Mouse (Mus musculus) ZHBTc4 (cell line): ENCODE data around the gene Kri1.
"Not testable (repeated sequence)": the region's sequence is repeated elsewhere in the genome, so short reads cannot be mapped to it uniquely, and the experiment has no call there.

Experiments
- DNase-seq: peaks from one replicate; pipeline ENCODE4 v3.0.0-alpha.2; 2011; ENCODE audit warnings: low read depth, low spot score

The Kri1 gene

DNA sequence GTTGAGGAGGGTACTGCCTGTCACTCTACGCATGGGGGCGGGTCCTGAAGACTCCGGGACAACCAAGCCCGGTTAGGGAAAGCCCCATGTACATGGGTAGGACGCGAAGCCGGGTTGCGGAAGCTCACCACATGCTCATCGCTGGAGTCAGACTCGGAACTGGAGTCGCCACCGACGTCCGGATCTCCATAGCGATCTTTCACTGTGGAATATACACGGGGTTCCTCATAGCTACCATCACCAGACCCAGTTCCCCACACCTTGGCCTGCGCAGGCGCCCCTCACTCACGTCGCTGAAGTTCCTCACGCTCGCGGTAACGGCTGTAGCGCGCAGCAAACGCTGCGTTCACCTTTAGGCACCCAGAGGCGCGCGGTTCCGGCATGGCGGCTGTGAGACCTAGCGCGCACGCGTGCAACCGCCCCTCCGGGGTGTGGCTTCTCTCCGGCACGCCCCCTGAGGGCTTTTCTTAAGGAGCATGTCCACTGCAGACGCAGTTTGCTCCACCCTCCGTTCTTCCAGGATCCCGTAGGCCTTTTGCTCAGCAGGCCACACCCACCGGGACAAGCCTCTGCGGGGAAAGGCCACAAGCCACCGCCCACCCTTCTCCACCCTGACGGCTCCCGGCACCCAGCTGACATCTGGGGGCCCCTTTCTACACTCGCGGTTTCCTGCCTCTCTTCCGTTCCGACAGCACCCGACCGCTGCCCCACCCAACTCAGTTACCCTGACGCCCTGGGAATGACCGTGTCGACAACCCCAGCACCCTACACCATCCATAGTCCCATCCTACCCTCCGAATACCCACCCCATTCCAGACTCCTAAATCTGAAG is at the start of gene Kri1:
TSS of gene Kri1 (minus strand) at position 399 of the 832 bp plus-strand sequence.
- DNase-seq: peak; percentile 99

DNA sequence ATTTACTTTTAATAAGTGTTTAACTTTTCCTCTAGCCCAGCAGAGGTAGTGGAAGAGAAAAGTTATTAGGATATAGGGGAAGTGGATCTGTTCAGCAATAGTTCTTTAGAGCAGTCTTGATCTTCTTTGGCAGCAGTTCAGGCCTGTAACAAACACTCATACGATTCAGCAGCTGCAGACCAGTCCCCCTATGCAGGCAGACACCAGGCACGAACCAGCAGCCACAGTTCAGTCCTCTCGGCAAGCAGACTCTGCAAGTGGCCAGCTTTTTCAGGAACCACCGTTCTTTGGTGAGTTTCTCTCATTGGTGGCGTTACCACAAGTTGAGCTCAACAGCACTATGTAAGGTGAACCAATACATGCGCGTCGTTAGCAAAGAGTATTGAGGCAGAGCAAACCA is 48.7 kb upstream of the Kri1 start:
- no peak for DNase-seq

DNA sequence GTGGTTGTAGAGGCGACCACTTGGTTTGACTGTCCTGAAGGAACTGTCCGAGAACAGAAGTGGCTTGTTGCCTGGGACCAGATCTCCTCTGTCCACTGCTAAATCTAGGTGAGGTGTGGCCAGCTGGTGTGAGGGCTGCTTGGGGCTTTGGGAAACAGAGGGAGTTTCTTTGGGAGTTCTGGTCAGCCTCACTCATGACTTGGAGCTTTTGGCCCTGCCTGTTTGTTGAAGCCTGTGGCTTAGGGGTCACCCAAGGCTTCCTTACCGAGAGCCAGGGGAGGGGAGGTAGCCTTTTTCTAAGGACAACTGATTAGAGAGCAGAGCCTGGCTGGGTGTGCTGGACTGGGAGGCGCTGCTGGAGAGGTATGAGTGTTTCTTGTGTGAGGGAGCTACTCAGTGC is 47.6 kb upstream of the Kri1 start:
- no peak for DNase-seq

DNA sequence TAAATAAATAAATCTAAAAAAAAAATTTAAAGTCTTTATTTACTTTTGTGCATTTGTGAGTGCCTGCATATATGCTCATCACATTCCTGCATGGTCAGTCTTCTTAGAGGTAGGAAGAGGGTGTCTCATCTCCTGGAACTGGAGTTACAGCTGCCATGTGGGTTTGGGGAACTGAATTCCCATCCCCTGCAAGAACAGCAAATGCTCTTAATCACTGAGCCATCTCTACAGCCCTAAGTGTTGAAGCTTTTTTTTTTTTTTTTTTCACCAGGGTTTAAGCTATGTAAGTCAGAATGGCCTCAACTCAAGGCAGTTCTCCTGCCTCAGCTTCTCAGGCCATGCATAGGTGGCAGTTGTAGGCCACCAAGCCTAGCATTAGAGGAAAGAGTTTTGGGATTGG is 47.0 kb upstream of the Kri1 start:
- DNase-seq: no peak

DNA sequence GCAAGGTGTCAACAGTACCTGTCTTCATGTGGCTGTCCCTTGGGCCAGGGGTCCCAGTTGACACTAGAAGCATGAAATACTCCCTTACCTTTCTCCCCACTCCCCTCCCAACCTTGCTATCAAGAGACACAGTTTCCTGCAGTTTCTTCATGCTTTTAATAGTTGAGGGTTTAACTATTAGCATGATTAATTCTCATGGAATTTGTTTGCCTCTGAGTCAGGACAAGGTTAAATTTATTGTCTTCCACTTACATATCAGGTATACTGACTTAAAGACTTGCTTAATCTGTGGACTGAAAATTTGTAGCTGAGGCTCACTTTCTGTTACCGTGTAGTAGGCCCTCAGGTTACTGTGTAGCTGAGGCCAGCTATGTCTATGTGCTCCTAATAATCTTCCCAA is 45.8 kb upstream of the Kri1 start:
- DNase-seq: no peak

DNA sequence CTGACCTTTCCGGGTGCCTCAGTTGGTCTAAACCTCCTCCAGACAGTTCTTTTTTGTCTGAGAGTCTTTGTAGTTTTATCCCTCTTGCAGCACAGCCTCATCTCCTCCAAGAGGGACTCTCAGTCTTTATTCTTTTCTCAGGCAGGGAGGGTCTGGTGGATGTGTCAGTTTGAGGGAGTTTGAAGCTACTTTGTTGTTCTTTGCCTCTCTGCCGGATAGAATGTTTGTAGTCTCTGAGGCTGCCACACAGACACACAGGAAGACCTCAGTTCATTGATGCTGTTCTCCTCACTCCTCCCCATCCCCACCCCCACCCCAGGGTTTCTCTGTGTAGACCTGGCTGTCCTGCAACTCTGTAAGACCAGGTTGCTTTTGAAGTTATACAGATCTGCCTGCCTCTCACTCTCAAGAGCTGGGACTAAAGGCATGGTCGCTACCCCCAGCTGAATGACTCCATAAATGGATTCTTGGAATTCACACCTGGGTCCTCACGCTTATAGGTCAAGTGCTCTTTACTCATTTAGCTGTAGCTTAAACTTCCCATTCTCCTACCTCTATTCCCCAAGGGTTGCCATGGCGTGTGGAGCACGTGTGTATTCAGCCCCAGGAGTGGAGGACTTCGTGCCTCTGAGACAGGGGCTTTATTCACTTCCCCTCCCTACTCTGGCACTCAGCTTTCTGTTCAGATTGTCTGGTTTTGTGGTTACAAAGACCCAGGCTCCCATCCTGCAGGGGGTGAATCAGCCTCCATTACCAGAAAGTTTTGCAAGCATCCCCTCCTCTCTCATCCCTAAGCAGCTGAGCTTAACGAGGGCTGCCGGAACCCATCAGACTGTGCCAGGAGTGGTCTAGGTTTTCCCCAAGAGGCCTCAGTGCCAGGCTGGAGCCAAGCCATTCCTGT is 44.6 kb upstream of the Kri1 start:
- no peak for DNase-seq

DNA sequence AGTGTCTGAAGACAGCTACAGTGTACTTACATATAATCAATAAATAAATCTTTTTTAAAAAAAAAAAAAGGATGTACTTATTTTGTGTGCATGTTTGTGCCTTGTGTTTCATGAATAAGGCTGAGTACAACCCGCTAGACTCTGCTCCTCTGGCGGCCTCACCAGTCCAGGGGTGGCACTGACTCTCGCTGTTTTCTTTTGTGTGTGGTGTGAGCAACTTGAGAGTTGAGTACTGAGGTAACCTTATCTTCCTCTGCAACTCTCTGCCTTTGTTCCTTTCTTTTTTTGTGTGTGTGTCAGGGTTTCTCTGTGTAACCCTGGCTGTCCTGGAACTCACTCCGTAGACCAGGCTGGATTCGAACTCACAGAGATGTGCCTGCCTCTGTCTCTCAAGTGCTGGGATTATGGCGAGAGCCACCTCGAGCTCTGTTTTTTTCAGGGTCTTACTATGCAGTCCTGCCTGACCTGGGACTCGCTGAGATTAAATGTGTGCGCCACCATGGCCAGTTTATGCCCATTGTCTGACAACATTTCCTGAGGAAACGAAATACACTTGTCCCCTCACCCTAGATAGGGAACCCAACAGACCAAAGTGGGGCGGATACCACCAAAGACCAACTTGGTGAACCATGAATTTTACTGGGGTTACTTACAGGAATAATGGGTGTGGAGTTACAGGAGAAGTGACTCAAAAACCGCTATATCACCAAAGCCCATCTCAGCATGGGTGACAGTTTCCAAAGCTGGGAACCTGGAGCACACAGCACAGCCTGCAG is 43.8 kb upstream of the Kri1 start:
- no peak for DNase-seq

DNA sequence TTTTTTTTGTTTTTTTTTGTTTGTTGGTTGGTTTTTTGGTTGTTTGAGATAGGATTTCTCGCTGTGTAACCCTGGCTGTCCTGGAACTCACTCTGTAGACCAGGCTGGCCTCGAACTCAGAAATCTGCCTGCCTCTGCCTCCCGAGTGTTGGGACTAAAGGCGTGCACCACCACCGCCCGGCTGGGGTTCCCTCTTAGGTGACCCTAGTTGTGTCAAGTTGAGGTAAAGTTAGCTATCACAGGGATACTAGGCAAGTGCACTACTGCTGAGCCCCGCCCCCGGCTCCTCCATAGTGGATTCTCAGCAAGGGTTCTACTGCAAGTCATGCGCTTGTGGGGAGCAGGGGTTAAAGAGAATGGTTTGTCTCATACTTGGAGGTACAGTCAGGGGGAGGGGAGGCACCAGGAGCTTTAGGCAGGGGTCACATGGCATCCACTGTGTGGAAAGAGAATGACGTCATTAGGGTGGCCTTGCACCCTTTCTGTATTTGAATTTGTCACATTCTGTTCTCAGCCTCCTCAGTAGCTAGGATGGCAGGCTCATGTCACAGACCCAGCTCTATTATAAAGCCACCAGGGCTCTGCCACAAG is 42.0 kb upstream of the Kri1 start:
- no peak for DNase-seq

DNA sequence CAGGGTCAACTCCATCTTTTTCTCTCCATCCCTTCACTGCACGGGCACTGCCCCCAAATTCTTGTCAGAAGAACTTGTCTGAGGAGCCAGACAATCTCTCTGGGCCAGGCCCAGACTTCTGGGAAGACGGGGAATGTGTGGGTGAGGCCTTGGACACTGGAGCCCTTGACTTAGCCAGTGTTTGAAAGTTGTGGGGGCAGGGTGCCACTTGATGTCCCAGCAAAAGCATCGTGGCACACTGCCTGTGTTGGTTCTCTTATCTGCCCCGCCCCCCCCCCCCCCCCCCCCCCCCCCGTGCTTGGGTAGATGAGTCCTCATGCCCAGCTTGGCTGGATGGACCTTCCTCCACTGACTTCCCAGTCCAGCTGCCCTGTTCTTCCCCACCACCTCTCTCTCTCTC is 41.3 kb upstream of the Kri1 start:
- no peak for DNase-seq

DNA sequence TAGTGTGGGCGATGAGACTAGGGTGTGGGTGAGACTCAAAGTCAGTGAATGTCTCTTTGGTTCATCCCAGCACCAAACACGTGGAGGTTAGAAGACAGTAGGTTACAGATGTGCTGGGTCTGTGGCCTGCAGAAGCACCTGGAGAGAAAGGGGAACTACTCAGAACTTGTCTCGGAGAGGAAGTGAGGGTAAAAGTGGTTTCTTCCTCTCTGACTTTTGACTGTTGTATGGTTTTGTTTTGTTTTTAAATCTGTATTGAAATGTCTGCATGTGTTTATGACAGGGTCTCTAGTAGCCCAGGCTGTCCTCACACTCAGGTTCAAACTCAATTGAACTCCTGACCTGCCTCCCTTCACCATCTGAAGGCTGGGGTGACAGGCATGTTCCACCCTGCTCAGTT is 40.3 kb upstream of the Kri1 start:
- no peak for DNase-seq

DNA sequence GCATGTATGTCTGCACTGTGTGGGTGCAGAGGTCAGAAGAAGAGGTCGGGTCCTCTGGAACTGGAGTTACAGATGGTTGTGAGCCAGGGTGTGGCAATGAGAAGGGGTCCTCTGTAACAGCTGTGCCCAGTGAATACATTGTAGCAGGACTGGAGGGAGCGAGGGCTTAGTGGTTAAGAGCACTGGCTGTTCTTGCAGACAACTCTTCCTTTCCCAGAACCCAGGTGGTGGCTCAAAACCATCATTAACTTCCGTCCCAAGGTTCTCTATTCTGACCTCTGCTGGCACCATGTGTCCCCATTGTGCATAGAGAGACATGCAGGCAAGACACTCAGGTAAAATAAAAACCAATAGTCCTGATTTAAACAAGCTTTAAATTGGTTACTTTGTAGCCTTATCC is 39.8 kb upstream of the Kri1 start:
- no peak for DNase-seq

DNA sequence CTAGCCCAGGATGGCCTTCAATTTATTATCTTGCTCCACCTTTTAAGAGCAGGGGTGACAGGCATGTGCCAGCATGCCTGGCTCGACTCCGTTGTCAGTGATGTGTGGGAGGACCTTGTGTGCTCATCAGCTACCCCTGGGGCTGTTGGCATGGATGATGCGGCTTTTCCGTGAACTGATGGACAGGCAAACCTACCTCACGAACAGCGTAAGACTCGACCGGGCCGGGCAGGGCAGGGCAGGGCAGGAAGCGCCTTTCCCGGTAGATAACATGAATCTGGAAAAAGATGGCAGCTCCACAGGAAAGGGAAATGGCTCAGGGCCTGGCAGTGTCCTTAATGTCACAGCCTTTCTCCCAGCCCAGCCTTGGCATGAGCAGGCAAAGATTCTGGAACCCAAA is 36.5 kb upstream of the Kri1 start:
- no peak for DNase-seq

DNA sequence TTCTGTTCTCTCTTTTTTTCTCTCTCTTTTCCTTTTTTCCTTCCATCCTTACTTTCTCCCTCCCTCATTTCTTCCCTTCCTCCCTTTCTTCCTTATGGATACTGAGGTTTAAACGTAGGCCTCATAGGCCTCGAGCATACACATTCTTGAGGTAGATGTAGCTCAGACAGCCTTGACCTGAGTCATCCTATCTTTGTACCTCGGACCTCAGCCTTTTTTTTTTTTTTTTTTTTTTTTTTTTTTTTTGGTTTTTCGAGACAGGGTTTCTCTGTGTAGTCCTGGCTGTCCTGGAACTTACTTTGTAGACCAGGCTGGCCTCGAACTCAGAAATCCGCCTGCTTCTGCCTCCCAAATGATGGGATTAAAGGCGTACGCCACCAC is 35.1 kb upstream of the Kri1 start:
- not testable (repeated sequence) for DNase-seq

DNA sequence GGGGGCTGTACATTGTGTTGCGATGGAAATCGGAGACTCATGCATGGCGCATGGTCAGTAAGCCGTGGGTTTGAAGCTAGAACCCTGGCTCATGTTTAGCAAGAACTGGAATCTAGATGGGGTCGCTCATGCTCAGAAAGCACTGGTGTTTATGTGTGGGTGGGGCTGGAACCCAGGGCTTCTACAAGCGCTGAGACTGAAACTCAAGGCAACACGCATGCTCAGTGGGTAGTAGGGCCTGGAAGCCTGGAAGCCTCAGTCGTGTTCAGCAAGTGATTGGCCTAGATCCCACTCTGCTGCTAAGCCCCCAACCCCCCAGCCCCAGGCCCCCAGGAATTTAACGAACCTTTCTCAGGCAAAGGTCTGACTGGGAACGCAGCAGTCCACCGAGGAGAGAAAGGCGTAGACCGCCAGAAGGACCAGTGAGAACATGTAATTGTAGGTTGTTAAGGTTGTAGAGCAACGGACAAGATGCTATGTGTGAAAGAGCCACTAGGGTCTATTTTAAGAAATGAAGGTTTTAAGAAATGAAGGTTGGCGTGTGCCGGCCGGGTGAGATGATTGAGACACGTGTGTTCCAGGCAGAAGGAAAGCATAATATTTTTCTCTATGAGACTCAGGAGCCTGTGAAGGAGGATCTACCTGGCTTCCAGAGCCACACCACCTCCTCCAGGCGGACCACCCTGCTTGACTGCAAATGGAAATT is 34.6 kb upstream of the Kri1 start:
- peak; percentile 53 for DNase-seq

DNA sequence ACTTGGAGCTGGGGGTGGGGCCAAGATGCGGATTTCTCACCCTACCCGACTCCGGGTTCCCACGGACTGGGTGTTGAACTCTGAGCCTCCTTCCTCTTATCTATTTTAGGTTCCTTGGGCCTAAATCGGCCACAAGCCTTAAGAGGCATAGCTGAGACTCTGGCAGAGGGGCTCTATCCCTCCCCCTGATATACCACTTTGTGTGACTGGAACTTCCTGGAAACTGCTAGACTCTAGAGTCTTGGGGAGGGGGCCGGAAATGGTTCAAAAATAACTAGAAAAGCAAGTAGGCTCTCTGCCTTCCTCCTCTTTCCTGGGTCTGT is 33.7 kb upstream of the Kri1 start:
- peak; percentile 56 for DNase-seq

DNA sequence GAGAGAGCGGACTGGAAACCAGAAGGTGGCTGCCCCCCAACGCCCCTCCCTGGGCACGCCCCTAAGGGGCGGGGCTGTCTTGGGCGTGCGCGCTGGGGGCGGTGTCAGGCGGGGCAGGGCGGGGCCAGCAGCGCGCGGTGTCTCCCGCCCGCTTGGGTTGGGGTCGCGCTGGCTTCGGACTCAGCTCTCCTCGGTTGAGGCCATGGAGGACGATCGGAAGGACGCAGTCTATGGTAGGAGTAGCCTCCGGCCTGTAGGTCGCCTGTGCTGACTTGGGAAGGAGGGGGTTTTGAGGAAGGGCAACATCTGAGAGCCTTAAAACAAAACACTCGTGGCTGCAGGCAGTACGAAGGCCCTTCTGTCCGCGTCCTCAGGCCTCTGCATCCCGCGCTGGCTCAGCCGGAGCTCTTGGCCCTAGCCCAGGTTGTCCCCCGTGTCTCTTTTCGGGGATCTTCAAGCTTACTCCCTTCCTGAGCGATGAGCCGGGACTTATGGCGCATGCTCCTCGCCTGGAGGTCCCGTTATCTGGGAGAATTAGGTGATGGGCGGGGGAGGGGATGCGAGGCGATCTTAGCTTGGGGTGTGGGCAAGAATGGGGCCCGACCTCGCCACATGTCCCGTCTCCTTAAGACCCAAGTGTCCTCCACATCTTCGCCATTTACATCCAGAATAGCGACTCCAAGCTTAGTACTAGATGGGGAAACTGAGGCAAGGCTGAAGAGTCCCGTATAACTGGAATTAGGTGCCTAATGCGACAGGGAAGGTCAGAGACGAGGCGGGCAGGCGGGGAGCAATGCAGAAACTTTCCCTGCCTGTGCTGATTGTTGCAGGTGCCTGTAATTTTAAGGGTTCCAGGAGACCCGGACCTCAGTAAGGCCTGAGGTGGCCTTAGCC is 33.1 kb upstream of the Kri1 start, which contains the start of gene Slc44a2:
TSS of gene Slc44a2 (plus strand) at position 80 of the 894 bp plus-strand sequence.
- DNase-seq: peak; percentile 91

DNA sequence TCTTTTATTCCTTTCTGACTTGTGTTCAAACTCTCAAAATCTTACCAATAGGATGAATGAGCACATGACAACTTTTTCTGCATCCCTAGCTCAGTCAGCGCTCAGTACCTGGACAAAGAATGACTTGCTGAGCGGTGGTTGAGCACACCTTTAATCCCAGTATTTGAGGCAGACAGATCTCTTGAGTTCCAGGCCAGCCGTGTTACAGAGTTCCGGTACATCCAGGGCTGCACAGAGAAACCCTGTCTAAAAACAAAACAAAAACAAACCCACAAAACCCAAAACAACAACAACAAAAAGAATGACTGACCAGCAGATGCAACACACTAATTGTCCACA is 32.5 kb upstream of the Kri1 start:
- no peak for DNase-seq

DNA sequence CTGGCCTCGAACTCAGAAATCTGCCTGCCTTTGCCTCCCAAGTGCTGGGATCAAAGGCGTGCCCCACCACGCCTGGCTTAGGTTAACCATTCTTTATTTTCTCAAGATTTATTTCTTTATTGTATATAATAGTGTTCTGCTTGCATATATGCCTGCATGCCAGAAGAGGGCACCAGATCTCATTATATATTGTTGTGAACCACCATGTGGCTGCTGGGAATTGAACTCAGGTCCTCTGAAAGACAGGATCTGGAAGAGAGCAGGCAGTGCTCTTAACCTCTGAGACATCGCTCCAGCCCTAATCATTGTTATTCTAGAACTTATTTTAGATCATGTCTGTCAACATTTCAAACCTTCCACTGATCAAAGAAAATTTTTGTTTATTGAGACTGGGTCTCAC is 31.7 kb upstream of the Kri1 start:
- no peak for DNase-seq

DNA sequence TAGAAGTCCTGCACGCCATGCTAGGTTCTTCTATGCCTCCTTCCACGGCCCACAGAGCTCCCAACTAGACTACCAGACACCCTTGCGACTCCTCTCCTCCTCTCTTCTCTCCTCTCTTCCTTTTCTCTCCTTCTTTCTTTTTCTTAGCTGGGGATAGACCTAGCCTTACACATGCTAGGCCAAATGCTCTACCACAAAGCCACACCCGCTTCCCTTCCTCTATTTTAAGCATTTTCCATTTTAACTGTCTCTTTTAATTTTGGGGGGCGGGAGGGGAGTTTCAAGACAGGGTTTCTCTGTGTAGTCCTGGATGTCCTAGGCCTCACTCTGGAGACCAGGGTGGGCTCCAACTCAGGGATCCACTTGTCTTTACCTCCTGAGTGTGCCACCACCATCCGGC is 31.0 kb upstream of the Kri1 start:
- DNase-seq: no peak

DNA sequence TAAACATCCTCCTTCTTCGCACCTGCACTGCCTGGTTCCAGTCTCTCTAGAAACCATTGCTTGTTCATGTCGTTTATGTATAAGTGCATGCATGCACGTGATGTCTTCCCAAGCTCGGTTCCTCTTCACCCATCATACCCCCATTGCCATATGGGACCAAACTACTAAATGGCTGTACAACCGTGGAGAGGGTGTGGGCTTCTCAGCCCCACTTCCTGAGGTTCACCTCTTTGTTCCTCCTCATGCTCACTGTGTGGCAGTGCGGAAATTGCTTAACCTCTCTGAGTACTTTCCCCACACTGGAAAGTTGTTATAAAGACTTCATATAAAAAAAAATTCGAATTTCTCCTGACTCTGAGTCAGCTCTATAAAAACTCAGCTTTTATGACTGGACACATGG is 28.9 kb upstream of the Kri1 start:
- no peak for DNase-seq
